Comparison of ENCODE assay signal across 8 mouse cellular contexts in genomic region chr3:96197129-96197749, GRCm38 (mm10). TPM values are rescaled to one million over a fixed set of nuclear protein-coding genes. Genes with fewer than 3 reads are reported as not detected.
A peak's percentile ranks its signal among the peaks of the same experiment; 100 is the strongest.
DNase-seq lines count a peak whose midpoint lies in the region; ATAC-seq and TF ChIP-seq lines count a peak whose summit lies in the region.

No protein-coding gene starts in this region.

- H3K9me3 ChIP-seq in CH12.LX (replicated peaks; ENCODE audit: low read length) = peaks cover 8% of the 10 kb centered on the region
- H3K9me3 ChIP-seq in forebrain, embryonic 10.5 days = peaks cover 5% of the 10 kb centered on the region; the same call in 1 of the 2 replicates
- peaks cover 6% of the 10 kb centered on the region for H3K9me3 ChIP-seq in heart, embryonic 16.5 days (replicated peaks; ENCODE audit: control insufficient read depth, low read length)
- peaks cover 4% of the 10 kb centered on the region for H3K9me3 ChIP-seq in liver, embryonic 13.5 days (replicated peaks)
- no peaks in the 10 kb centered on the region for H3K9me3 ChIP-seq in stomach, embryonic 16.5 days (replicated peaks; ENCODE audit: control insufficient read depth, low read length)

- H3K36me3 ChIP-seq in CH12.LX (replicated peaks in 1 of 2; ENCODE audit: control insufficient read depth in 1 of 2, insufficient read depth in 1 of 2, low read length in 1 of 2) = peaks cover 6 to 39% of the 10 kb centered on the region in 2 experiments
- H3K36me3 ChIP-seq in forebrain, embryonic 10.5 days (replicated peaks) = peaks cover 9% of the 10 kb centered on the region
- H3K36me3 ChIP-seq in heart, embryonic 16.5 days (ENCODE audit: control insufficient read depth, insufficient read depth) = peaks cover 9% of the 10 kb centered on the region
- H3K36me3 ChIP-seq in liver, embryonic 13.5 days = peaks cover 6% of the 10 kb centered on the region; the same call in 1 of the 2 replicates
- H3K36me3 ChIP-seq in stomach, embryonic 16.5 days (ENCODE audit: control insufficient read depth, insufficient read depth, low read length) = no peaks in the 10 kb centered on the region

- peak overlapping the region; percentile 70 for H3K9ac ChIP-seq in CH12.LX (ENCODE audit: insufficient read depth, low read depth)
- peak overlapping the region; percentile 90 for H3K9ac ChIP-seq in heart, embryonic 16.5 days (ENCODE audit: low read length)
- H3K9ac ChIP-seq in liver, embryonic 13.5 days = peak overlapping the region; percentile 89
- H3K9ac ChIP-seq in stomach, embryonic 16.5 days (ENCODE audit: low read length) = peak overlapping the region; percentile 82

- no peaks in the 10 kb centered on the region for H3K79me2 ChIP-seq in CH12.LX (replicated peaks; ENCODE audit: control insufficient read depth, extremely low read depth, insufficient read depth, poor library complexity, severe bottlenecking)

- TF ChIP-seq RAD21 in CH12.LX (IDR thresholded peaks at IDR 0.05; ENCODE audit: low read depth, low read length) = no peak

- H3K4me2 ChIP-seq in CH12.LX (ENCODE audit: insufficient read depth, low read depth, poor library complexity, severe bottlenecking) = peak overlapping the region; percentile 34
- H3K4me2 ChIP-seq in heart, embryonic 16.5 days (ENCODE audit: low read depth, low read length) = peak overlapping the region; percentile 93
- peak overlapping the region; percentile 99 for H3K4me2 ChIP-seq in liver, embryonic 13.5 days
- peak overlapping the region; percentile 99 for H3K4me2 ChIP-seq in stomach, embryonic 16.5 days (ENCODE audit: low read depth, low read length)

- peak overlapping the region; percentile 34 for H3K27ac ChIP-seq in CH12.LX (ENCODE audit: insufficient read depth, low read depth)
- H3K27ac ChIP-seq in forebrain, embryonic 10.5 days = peak overlapping the region; percentile 98
- peak overlapping the region; percentile 88 for H3K27ac ChIP-seq in heart, embryonic 16.5 days (ENCODE audit: low read length)
- H3K27ac ChIP-seq in liver, embryonic 13.5 days = peak overlapping the region; percentile 93
- peak overlapping the region; percentile 95 for H3K27ac ChIP-seq in stomach, embryonic 16.5 days (ENCODE audit: low read length)

- TF ChIP-seq CTCF in CH12.LX (conservative IDR thresholded peaks at IDR 0.05 in 1 of 2, IDR thresholded peaks at IDR 0.05 in 1 of 2; ENCODE audit: low read depth in 2 of 2, low read length in 2 of 2) = no peak

- peak; percentile 90 for DNase-seq in CH12.LX (ENCODE audit: extremely low read depth)
- DNase-seq in c-Kit-positive CD71-positive TER-119-negative erythroid progenitor cells, embryonic 14.5 days (ENCODE audit: low read depth) = peak; percentile 81
- DNase-seq in forebrain, embryonic 10.5 days (ENCODE audit: extremely low spot score, low spot score) = peak; percentile 89
- peak; percentile 91 to 96 for DNase-seq in kidney, postnatal 25 days
- DNase-seq in liver, embryonic 13.5 days = peak; percentile 83
- DNase-seq in natural killer cell, adult 2 months (ENCODE audit: low spot score in 2 of 2) = peak; percentile 86 to 87

- TF ChIP-seq EP300 in CH12.LX (IDR thresholded peaks at IDR 0.05; ENCODE audit: low read length) = no peak

- peaks cover 7 to 21% of the 10 kb centered on the region in 2 experiments for H3K4me1 ChIP-seq in CH12.LX (ENCODE audit: control insufficient read depth in 1 of 2, insufficient read depth in 2 of 2)
- peaks cover 30% of the 10 kb centered on the region for H3K4me1 ChIP-seq in forebrain, embryonic 10.5 days
- H3K4me1 ChIP-seq in heart, embryonic 16.5 days (ENCODE audit: control insufficient read depth, insufficient read depth, low read length) = peaks cover 11% of the 10 kb centered on the region
- H3K4me1 ChIP-seq in liver, embryonic 13.5 days (replicated peaks) = peaks cover 30% of the 10 kb centered on the region
- H3K4me1 ChIP-seq in stomach, embryonic 16.5 days (ENCODE audit: control insufficient read depth, insufficient read depth, low read length) = peaks cover 7% of the 10 kb centered on the region

- WGBS in forebrain, embryonic 10.5 days = under 1% methylated on average over 50 of the region's 50 CpGs
- under 1% methylated on average over 50 of the region's 50 CpGs for WGBS in heart, embryonic 16.5 days
- WGBS in liver, embryonic 13.5 days (ENCODE audit: insufficient replicate concordance) = under 1% methylated on average over 50 of the region's 50 CpGs
- WGBS in stomach, embryonic 16.5 days = under 1% methylated on average over 50 of the region's 50 CpGs

- in situ Hi-C loops in CH12.LX (cut with MboI; ENCODE audit: low pct_ligation_motif_present, low pct_unique_long_range_greater_than_20kb, low sequenced_read_pairs) = no loop called here

- peak; percentile 80 for TF ChIP-seq POLR2A in CH12.LX (IDR thresholded peaks at IDR 0.05; ENCODE audit: low read depth, low read length)

- H3K27me3 ChIP-seq in CH12.LX (replicated peaks) = no peaks in the 10 kb centered on the region
- peaks cover 9% of the 10 kb centered on the region for H3K27me3 ChIP-seq in forebrain, embryonic 10.5 days (ENCODE audit: poor library complexity, severe bottlenecking)
- no peaks in the 10 kb centered on the region for H3K27me3 ChIP-seq in heart, embryonic 16.5 days (ENCODE audit: control insufficient read depth, insufficient read depth, low read length)
- H3K27me3 ChIP-seq in liver, embryonic 13.5 days = peaks cover 11% of the 10 kb centered on the region; the same call in 1 of the 2 replicates
- no peaks in the 10 kb centered on the region for H3K27me3 ChIP-seq in stomach, embryonic 16.5 days (ENCODE audit: control insufficient read depth, insufficient read depth, low read length)

- dilution Hi-C loops in CH12.LX (cut with MboI; ENCODE audit: extremely low pct_ligation_motif_present, extremely low pct_unique_long_range_greater_than_20kb, low sequenced_read_pairs) = no loop called here

- H3K4me3 ChIP-seq in CH12.LX (replicated peaks in 1 of 3; ENCODE audit: low read depth in 2 of 3, low read length in 2 of 3, poor library complexity in 1 of 3) = peak overlapping the region; percentile 51 to 66 (median 65)
- H3K4me3 ChIP-seq in forebrain, embryonic 10.5 days = peak overlapping the region; percentile 79
- H3K4me3 ChIP-seq in heart, embryonic 16.5 days (ENCODE audit: low read length) = peak overlapping the region; percentile 78
- peak overlapping the region; percentile 74 for H3K4me3 ChIP-seq in liver, embryonic 13.5 days (replicated peaks)
- peak overlapping the region; percentile 79 for H3K4me3 ChIP-seq in stomach, embryonic 16.5 days (replicated peaks; ENCODE audit: low read length)

- peak; percentile 89 for ATAC-seq in heart, embryonic 16.5 days (replicated peaks; ENCODE audit: extremely low read depth, insufficient read depth, low FRiP score)
- ATAC-seq in liver, embryonic 13.5 days (ENCODE audit: low read depth) = peak; percentile 89
- peak; percentile 93 for ATAC-seq in stomach, embryonic 16.5 days (ENCODE audit: insufficient read depth, low FRiP score)

TF ChIP-seq in CH12.LX, 34 proteins besides CTCF, POLR2A, EP300 and RAD21 (continues in another document):
- TF ChIP-seq JUN (IDR thresholded peaks at IDR 0.05; ENCODE audit: insufficient read depth, low read depth, low read length) = no peak

RNA-seq across cellular contexts. Expression of gene Sv2a, which starts 16.3 kb away (rescaled TPM):
- 2.6 and 4.0 TPM in 2 replicates for total RNA-seq in CH12.LX (2012; rRNA removed)
- 0.97 and 1.1 TPM in 2 replicates for total RNA-seq in CH12.LX (2014; rRNA removed)
- polyA plus RNA-seq in CH12.LX (2012; ENCODE audit: insufficient read length, low read depth) = 6.5 and 6.7 TPM in 2 replicates
- 2.1 and 3.5 TPM in 2 replicates for polyA plus RNA-seq in forebrain, embryonic 10.5 days (2016; fragmentation: Nextera tagmentation; extraction: Ambion mirVana)
- 11.6 and 13.9 TPM in 2 replicates for polyA plus RNA-seq in heart, embryonic 16.5 days (2015; fragmentation: Nextera tagmentation; extraction: Ambion mirVana)
- 0.44 and 0.49 TPM in 2 replicates for polyA plus RNA-seq in liver, embryonic 13.5 days (2015; fragmentation: Nextera tagmentation; extraction: Ambion mirVana)
- polyA plus RNA-seq in stomach, embryonic 16.5 days (2015; fragmentation: Nextera tagmentation; extraction: Ambion mirVana) = 4.1 and 4.4 TPM in 2 replicates

RNA-seq across cellular contexts. Expression of gene Bola1, which starts 22.3 kb away (rescaled TPM):
- total RNA-seq in CH12.LX (2012; rRNA removed) (48.2 and 57.0 TPM in 2 replicates), CH12.LX (2014; rRNA removed) (54.0 and 56.5 TPM in 2 replicates)
- 47.6 and 56.2 TPM in 2 replicates for polyA plus RNA-seq in CH12.LX (2012; ENCODE audit: insufficient read length, low read depth)
- 89.3 and 93.0 TPM in 2 replicates for polyA plus RNA-seq in forebrain, embryonic 10.5 days (2016; fragmentation: Nextera tagmentation; extraction: Ambion mirVana)
- 40.0 and 43.5 TPM in 2 replicates for polyA plus RNA-seq in heart, embryonic 16.5 days (2015; fragmentation: Nextera tagmentation; extraction: Ambion mirVana)
- polyA plus RNA-seq in liver, embryonic 13.5 days (2015; fragmentation: Nextera tagmentation; extraction: Ambion mirVana) = 50.7 and 56.1 TPM in 2 replicates
- polyA plus RNA-seq in stomach, embryonic 16.5 days (2015; fragmentation: Nextera tagmentation; extraction: Ambion mirVana) = 46.8 and 50.0 TPM in 2 replicates

RNA-seq across cellular contexts. Expression of gene Hist2h2ab, which starts 22.4 kb away (rescaled TPM):
- total RNA-seq in CH12.LX (2012; rRNA removed) (27.8 and 31.4 TPM in 2 replicates), CH12.LX (2014; rRNA removed) (1.1 and 2.1 TPM in 2 replicates)
- polyA plus RNA-seq in CH12.LX (2012; ENCODE audit: insufficient read length, low read depth) = not detected in 2 replicates
- polyA plus RNA-seq in forebrain, embryonic 10.5 days (2016; fragmentation: Nextera tagmentation; extraction: Ambion mirVana) = not detected in 2 replicates
- polyA plus RNA-seq in heart, embryonic 16.5 days (2015; fragmentation: Nextera tagmentation; extraction: Ambion mirVana) = not detected in 2 replicates
- polyA plus RNA-seq in liver, embryonic 13.5 days (2015; fragmentation: Nextera tagmentation; extraction: Ambion mirVana) = 0.85 TPM in 1 of 2 replicates, not detected in the other
- 0.92 TPM in 1 of 2 replicates, not detected in the other for polyA plus RNA-seq in stomach, embryonic 16.5 days (2015; fragmentation: Nextera tagmentation; extraction: Ambion mirVana)

RNA-seq across cellular contexts. Expression of gene Hist2h2ac, which starts 23.4 kb away (rescaled TPM):
- 1,185 and 1,357 TPM in 2 replicates for total RNA-seq in CH12.LX (2012; rRNA removed)
- total RNA-seq in CH12.LX (2014; rRNA removed) = 28.1 and 53.9 TPM in 2 replicates
- polyA plus RNA-seq in CH12.LX (2012; ENCODE audit: insufficient read length, low read depth) = 1.5 TPM in 1 of 2 replicates, not detected in the other
- polyA plus RNA-seq in forebrain, embryonic 10.5 days (2016; fragmentation: Nextera tagmentation; extraction: Ambion mirVana) = 11.3 and 12.6 TPM in 2 replicates
- 5.0 and 6.4 TPM in 2 replicates for polyA plus RNA-seq in heart, embryonic 16.5 days (2015; fragmentation: Nextera tagmentation; extraction: Ambion mirVana)
- 12.9 and 19.8 TPM in 2 replicates for polyA plus RNA-seq in liver, embryonic 13.5 days (2015; fragmentation: Nextera tagmentation; extraction: Ambion mirVana)
- 2.9 and 6.3 TPM in 2 replicates for polyA plus RNA-seq in stomach, embryonic 16.5 days (2015; fragmentation: Nextera tagmentation; extraction: Ambion mirVana)

RNA-seq across cellular contexts. Expression of gene Hist2h2be, which starts 23.7 kb away (rescaled TPM):
- total RNA-seq in CH12.LX (2012; rRNA removed) = 3.8 and 3.9 TPM in 2 replicates
- 2.9 and 4.0 TPM in 2 replicates for total RNA-seq in CH12.LX (2014; rRNA removed)
- 2.3 and 2.5 TPM in 2 replicates for polyA plus RNA-seq in CH12.LX (2012; ENCODE audit: insufficient read length, low read depth)
- polyA plus RNA-seq in forebrain, embryonic 10.5 days (2016; fragmentation: Nextera tagmentation; extraction: Ambion mirVana) = 12.8 and 15.5 TPM in 2 replicates
- 7.8 and 9.4 TPM in 2 replicates for polyA plus RNA-seq in heart, embryonic 16.5 days (2015; fragmentation: Nextera tagmentation; extraction: Ambion mirVana)
- polyA plus RNA-seq in liver, embryonic 13.5 days (2015; fragmentation: Nextera tagmentation; extraction: Ambion mirVana) = 5.4 and 7.9 TPM in 2 replicates
- 9.3 and 10.6 TPM in 2 replicates for polyA plus RNA-seq in stomach, embryonic 16.5 days (2015; fragmentation: Nextera tagmentation; extraction: Ambion mirVana)

Comparison
In these comparisons a context has a peak if more than half of its experiments do, and no peak if none do; other contexts are left out.
1. Peak in every context shown above with its lines: DNase-seq, ATAC-seq, H3K4me3 ChIP-seq and H3K27ac ChIP-seq.
2. H3K27ac ChIP-seq: peak in every context shown above with its lines; median percentile 98 in forebrain, embryonic 10.5 days; 95 in stomach, embryonic 16.5 days; 93 in liver, embryonic 13.5 days; 88 in heart, embryonic 16.5 days; 34 in CH12.LX.
3. H3K4me2 ChIP-seq: peak in every context shown above with its lines; median percentile 99 in liver, embryonic 13.5 days; 99 in stomach, embryonic 16.5 days; 93 in heart, embryonic 16.5 days; 34 in CH12.LX.